Mouse (Mus musculus) MEL (cell line): Measurements from ENCODE around the gene Slc39a1. TPM values are rescaled to one million over a fixed set of nuclear protein-coding genes. Genes with fewer than 3 reads are reported as not detected.

Experiments
- DNase-seq: peaks from one replicate; pipeline ENCODE4 v3.0.0; 2011; ENCODE audit warnings: low read depth, low spot score
- H3K27ac ChIP-seq: 2 replicates; pipeline ENCODE4 v1.5.1; 2012; ENCODE audit warnings: low read depth, mild to moderate bottlenecking, control low read depth, low read length, moderate library complexity; ENCODE audit not compliant: control insufficient read depth
- H3K27me3 ChIP-seq, 2 experiments: fragments of 150-350 bp in 1 of 2; sonication (generic) in 1 of 2; 2 replicates each; pipeline ENCODE4 v1.6.1; 2012; ENCODE audit warnings: low read length in 2 of 2, mild to moderate bottlenecking in 2 of 2, improper control_type of control experiment in 1 of 2, moderate library complexity in 1 of 2; ENCODE audit not compliant: insufficient read depth in 2 of 2, control insufficient read depth in 1 of 2
- H3K36me3 ChIP-seq, 2 experiments: 2 replicates each; pipeline ENCODE4 v1.6.1; 2012 to 2014; ENCODE audit warnings: low read length in 2 of 2, improper control_type of control experiment in 1 of 2, inconsistent platforms in 1 of 2, mild to moderate bottlenecking in 1 of 2; ENCODE audit not compliant: insufficient read depth in 2 of 2, control insufficient read depth in 1 of 2
- H3K4me1 ChIP-seq, 2 experiments: fragments of 150-350 bp in 1 of 2; sonication (generic) in 1 of 2; 2 replicates each; pipeline ENCODE4 v1.6.1; 2012; ENCODE audit warnings: low read length in 2 of 2, improper control_type of control experiment in 1 of 2, mild to moderate bottlenecking in 1 of 2; ENCODE audit not compliant: insufficient read depth in 2 of 2, control insufficient read depth in 1 of 2
- H3K4me3 ChIP-seq, 2 experiments: fragments of 150-350 bp in 1 of 2; sonication (generic) in 1 of 2; 2 replicates each; pipeline ENCODE4 v1.5.1; 2012; ENCODE audit warnings: low read depth in 2 of 2, low read length in 2 of 2, mild to moderate bottlenecking in 2 of 2, moderate library complexity in 2 of 2, control low read depth in 1 of 2, improper control_type of control experiment in 1 of 2; ENCODE audit not compliant: control insufficient read depth in 1 of 2, insufficient read depth in 1 of 2
- H3K79me2 ChIP-seq: 2 replicates; pipeline ENCODE4 v1.6.1; 2012; ENCODE audit warnings: mild to moderate bottlenecking, low read length, moderate library complexity; ENCODE audit not compliant: control insufficient read depth, poor library complexity, insufficient read depth
- H3K9ac ChIP-seq: 2 replicates; pipeline ENCODE4 v1.6.1; 2012; ENCODE audit warnings: low read depth, mild to moderate bottlenecking, control low read depth, low read length, moderate library complexity; ENCODE audit not compliant: control insufficient read depth, poor library complexity, severe bottlenecking
- H3K9me3 ChIP-seq: fragments of 150-350 bp; sonication (generic); replicated peaks from 2 replicates; pipeline ENCODE4 v1.6.1; 2012; ENCODE audit warnings: mild to moderate bottlenecking, low read length, improper control_type of control experiment, moderate library complexity; ENCODE audit not compliant: insufficient read depth
- CTCF ChIP-seq, 3 experiments: IDR thresholded peaks in 2 of 3; conservative IDR thresholded peaks in 1 of 3; 2 replicates each; pipeline ENCODE4 v1.5.1; 2011 to 2012; ENCODE audit warnings: low read length in 3 of 3, low read depth in 2 of 3, mild to moderate bottlenecking in 2 of 3, improper control_type of control experiment in 1 of 3, inconsistent platforms in 1 of 3, mixed read lengths in 1 of 3, moderate library complexity in 1 of 3; ENCODE audit not compliant: control insufficient read depth in 1 of 3, insufficient read depth in 1 of 3, poor library complexity in 1 of 3, severe bottlenecking in 1 of 3
- ELF1 ChIP-seq: IDR thresholded peaks from 2 replicates; pipeline ENCODE4 v1.6.1; 2014; ENCODE audit warnings: low read depth, mild to moderate bottlenecking, inconsistent platforms, low read length, improper control_type of control experiment, moderate library complexity
- EP300 ChIP-seq, 2 experiments: IDR thresholded peaks; 2 replicates each; pipeline ENCODE4 v1.6.1; 2011; ENCODE audit warnings: improper control_type of control experiment in 2 of 2, low read length in 2 of 2, low read depth in 1 of 2, mild to moderate bottlenecking in 1 of 2
- GABPA ChIP-seq: IDR thresholded peaks from 2 replicates; pipeline ENCODE4 v1.6.1; 2012; ENCODE audit warnings: low read depth, mild to moderate bottlenecking, inconsistent platforms, low read length, improper control_type of control experiment, moderate library complexity
- JUND ChIP-seq: IDR thresholded peaks from 2 replicates; pipeline ENCODE4 v1.6.1; 2011; ENCODE audit warnings: low read depth, mild to moderate bottlenecking, improper control_type of control experiment, low read length
- KAT2A ChIP-seq: conservative IDR thresholded peaks from 2 replicates; pipeline ENCODE4 v1.6.1; 2012; ENCODE audit warnings: low read depth, low read length, improper control_type of control experiment, inconsistent platforms
- MAFK ChIP-seq: IDR thresholded peaks from 2 replicates; pipeline ENCODE4 v1.6.1; 2011; ENCODE audit warnings: low read depth, mild to moderate bottlenecking, low read length, improper control_type of control experiment, borderline replicate concordance
- MAZ ChIP-seq: IDR thresholded peaks from 2 replicates; pipeline ENCODE4 v1.6.1; 2012; ENCODE audit warnings: low read depth, mild to moderate bottlenecking, inconsistent platforms, low read length, improper control_type of control experiment
- NELFE ChIP-seq: IDR thresholded peaks from 2 replicates; pipeline ENCODE4 v1.6.1; 2011; ENCODE audit warnings: low read depth, low read length, improper control_type of control experiment
- POLR2AphosphoS2 ChIP-seq: IDR thresholded peaks from 2 replicates; pipeline ENCODE4 v1.6.1; 2011; ENCODE audit warnings: low read length, improper control_type of control experiment
- RAD21 ChIP-seq: IDR thresholded peaks from 2 replicates; pipeline ENCODE4 v1.6.1; 2011; ENCODE audit warnings: mild to moderate bottlenecking, low read depth, low read length, improper control_type of control experiment
- SMC3 ChIP-seq: IDR thresholded peaks from 2 replicates; pipeline ENCODE4 v1.6.1; 2011; ENCODE audit warnings: low read depth, low read length, improper control_type of control experiment
- TAL1 ChIP-seq: IDR thresholded peaks from 2 replicates; pipeline ENCODE4 v1.6.1; 2012; ENCODE audit warnings: mild to moderate bottlenecking, inconsistent platforms, low read length, moderate library complexity, mixed read lengths
- TBP ChIP-seq: IDR thresholded peaks from 2 replicates; pipeline ENCODE4 v1.8.0; 2011; ENCODE audit warnings: low read depth, low read length, improper control_type of control experiment
- UBTF ChIP-seq: IDR thresholded peaks from 2 replicates; pipeline ENCODE4 v1.6.1; 2012; ENCODE audit warnings: low read depth, mild to moderate bottlenecking, inconsistent platforms, low read length, improper control_type of control experiment, moderate library complexity, borderline replicate concordance; ENCODE audit not compliant: insufficient read depth
- USF1 ChIP-seq: IDR thresholded peaks from 2 replicates; pipeline ENCODE4 v1.6.1; 2014; ENCODE audit warnings: low read depth, mild to moderate bottlenecking, inconsistent platforms, low read length, improper control_type of control experiment, moderate library complexity
- USF2 ChIP-seq, 2 experiments: IDR thresholded peaks; 2 replicates each; pipeline ENCODE4 v1.6.1; 2011 to 2012; ENCODE audit warnings: improper control_type of control experiment in 2 of 2, low read length in 2 of 2, borderline replicate concordance in 1 of 2, inconsistent platforms in 1 of 2, low read depth in 1 of 2, mild to moderate bottlenecking in 1 of 2; ENCODE audit not compliant: insufficient read depth in 1 of 2
- ZC3H11A ChIP-seq: IDR thresholded peaks from 2 replicates; pipeline ENCODE4 v1.6.1; 2012; ENCODE audit warnings: low read depth, mild to moderate bottlenecking, inconsistent platforms, low read length, improper control_type of control experiment
- ZMIZ1 ChIP-seq: IDR thresholded peaks from 2 replicates; pipeline ENCODE4 v1.6.1; 2012; ENCODE audit warnings: low read depth, mild to moderate bottlenecking, inconsistent platforms, low read length, improper control_type of control experiment, moderate library complexity
- ZNF384 ChIP-seq: IDR thresholded peaks from 2 replicates; pipeline ENCODE4 v1.6.1; 2012; ENCODE audit warnings: low read depth, mild to moderate bottlenecking, inconsistent platforms, low read length, improper control_type of control experiment
- polyA plus RNA-seq, 2 experiments: library from polyadenylated mRNA; stranded (reverse) in 1 of 2; unstranded in 1 of 2; fragments of >175 nt in 1 of 2; fragments of >200 nt in 1 of 2; gene quantifications; 2 replicates each; pipeline versions ENCODE4 v1.2.1 to v1.2.4; 2012; ENCODE audit warnings: low replicate concordance in 2 of 2, low read depth in 1 of 2; ENCODE audit not compliant: insufficient read length in 2 of 2, insufficient read depth in 1 of 2, missing spikeins in 1 of 2
- total RNA-seq: library from RNA; depleted of rRNA; stranded (reverse); fragments of 300-350 nt; gene quantifications from 2 replicates; pipeline ENCODE4 v1.2.3, GENCODE M21; 2012

Slc39a1 gene
- total and polyA plus RNA-seq, 3 experiments: 58.5 to 80.5 (median 61.7) TPM

DNA sequence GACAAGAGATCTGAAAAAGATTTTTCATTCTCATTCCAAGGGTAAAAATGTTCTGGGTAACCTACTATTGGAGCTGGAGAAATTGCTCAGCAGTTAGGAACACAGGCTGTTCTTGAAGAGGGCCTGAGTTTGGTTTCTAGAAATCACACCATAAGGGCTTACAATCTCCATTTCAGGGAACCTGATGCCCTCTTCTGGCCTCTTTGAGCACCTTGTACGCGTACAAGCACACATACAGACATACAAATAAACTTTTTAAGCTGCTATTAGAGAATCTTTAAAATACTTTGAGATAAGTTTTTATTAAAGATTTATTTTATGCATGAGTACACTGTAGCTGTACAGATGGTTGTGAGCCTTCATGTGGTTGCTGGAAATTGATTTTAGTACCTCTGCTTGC is 43.4 kb upstream of the Slc39a1 start:
- Histone ChIP-seq H3K27ac (no peak overlapping the region), H3K27me3 (no peaks in the 10 kb centered on the region), H3K9ac (no peak overlapping the region), H3K79me2 (no peaks in the 10 kb centered on the region), H3K9me3 (no peaks in the 10 kb centered on the region), H3K36me3 (peaks cover 0 to 2% of the 10 kb centered on the region in 2 experiments; a peak in 1 of 4 replicates), H3K4me3 (no peak overlapping the region), H3K4me1 (no peaks in the 10 kb centered on the region)
- TF ChIP-seq GABPA (no peak), MAFK (no peak), TBP (no peak), ELF1 (no peak), ZC3H11A (no peak), MAZ (no peak), UBTF (no peak), SMC3 (no peak), JUND (no peak), NELFE (no peak), KAT2A (no peak), EP300 (IDR thresholded peaks at IDR 0.05; ENCODE audit: low read depth in 1 of 2, low read length in 2 of 2) (no peak), RAD21 (peak; percentile 23), TAL1 (no peak), CTCF (IDR thresholded peaks at IDR 0.05 in 2 of 3, conservative IDR thresholded peaks at IDR 0.05 in 1 of 3; ENCODE audit: control insufficient read depth in 1 of 3, insufficient read depth in 1 of 3, low read depth in 2 of 3, low read length in 3 of 3, poor library complexity in 1 of 3, severe bottlenecking in 1 of 3) (peak in 2 of 3 experiments; percentile 19 to 23; a peak in 1 of 6 replicates), USF1 (no peak), ZMIZ1 (no peak)
- peak; percentile 30 for DNase-seq

DNA sequence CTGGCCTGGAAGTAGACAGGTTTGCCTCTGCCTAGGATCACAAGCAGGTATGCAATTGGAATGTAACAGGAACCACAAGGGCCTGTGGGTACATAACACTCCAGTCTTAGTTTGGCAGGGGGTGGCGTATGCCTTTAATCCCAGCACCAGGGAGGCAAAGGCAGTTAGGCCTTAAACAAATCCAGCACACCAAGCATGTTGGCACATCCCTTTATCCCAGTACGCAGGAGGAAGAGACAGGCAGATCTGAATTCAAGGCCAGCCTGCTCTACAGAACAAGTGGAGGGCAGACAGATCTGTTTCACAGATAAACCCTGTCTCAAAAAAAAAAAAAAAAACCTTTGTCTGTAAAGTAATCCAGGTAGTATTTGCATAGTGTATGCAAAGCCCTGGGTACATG is 39.3 kb upstream of the Slc39a1 start:
- Histone ChIP-seq H3K36me3 (peaks cover 18 to 25% of the 10 kb centered on the region in 2 experiments), H3K27ac (no peak overlapping the region), H3K79me2 (peaks cover 20% of the 10 kb centered on the region), H3K9ac (no peak overlapping the region), H3K9me3 (no peaks in the 10 kb centered on the region), H3K4me1 (peaks cover 7 to 13% of the 10 kb centered on the region in 2 experiments; a peak in 3 of 4 replicates), H3K4me3 (no peak overlapping the region), H3K27me3 (no peaks in the 10 kb centered on the region)
- TF ChIP-seq USF2 (IDR thresholded peaks at IDR 0.05; ENCODE audit: borderline replicate concordance in 1 of 2, insufficient read depth in 1 of 2, low read depth in 1 of 2, low read length in 2 of 2): no peak
- TF ChIP-seq POLR2AphosphoS2: peak; percentile 74; the same call in 1 of the 2 replicates
- peak; percentile 84 for TF ChIP-seq ZNF384
- TF ChIP-seq ZMIZ1: no peak; the same call in 1 of the 2 replicates
- peak; percentile 53 for DNase-seq
